Mouse (Mus musculus) ES-Bruce4 (cell line): Measurements from ENCODE around the gene Snd1. TPM values are rescaled to one million over a fixed set of nuclear protein-coding genes. Genes with fewer than 3 reads are reported as not detected.

Experiments
- H3K27ac ChIP-seq: 2 replicates; pipeline ENCODE4 v1.5.1; 2012; ENCODE audit warnings: low read length, inconsistent platforms; ENCODE audit not compliant: insufficient read depth
- H3K27me3 ChIP-seq: 2 replicates; pipeline ENCODE4 v1.6.1; 2012; ENCODE audit warnings: mild to moderate bottlenecking, low read length, inconsistent platforms; ENCODE audit not compliant: control insufficient read depth, poor library complexity, insufficient read depth, severe bottlenecking
- H3K36me3 ChIP-seq: 2 replicates; pipeline ENCODE4 v1.6.1; 2012; ENCODE audit warnings: inconsistent platforms, mild to moderate bottlenecking, low read length, moderate library complexity; ENCODE audit not compliant: control insufficient read depth, poor library complexity, insufficient read depth, severe bottlenecking
- H3K4me1 ChIP-seq: one replicate; pipeline ENCODE4 v1.8.1; 2011; ENCODE audit warnings: low read length; ENCODE audit not compliant: control insufficient read depth, insufficient read depth
- H3K4me3 ChIP-seq: 2 replicates; pipeline ENCODE4 v1.5.1; 2011; ENCODE audit warnings: low read depth, mild to moderate bottlenecking, low read length
- H3K9ac ChIP-seq: 2 replicates; pipeline ENCODE4 v1.6.1; 2012; ENCODE audit warnings: low read depth, mild to moderate bottlenecking, inconsistent platforms; ENCODE audit not compliant: poor library complexity, severe bottlenecking
- H3K9me3 ChIP-seq: replicated peaks from 2 replicates; pipeline ENCODE4 v1.6.1; 2012; ENCODE audit warnings: mild to moderate bottlenecking, low read length, inconsistent platforms; ENCODE audit not compliant: control insufficient read depth, poor library complexity, insufficient read depth, severe bottlenecking
- CTCF ChIP-seq: IDR thresholded peaks from one replicate; pipeline ENCODE4 v1.8.1; 2011; ENCODE audit warnings: low read depth, low read length
- EP300 ChIP-seq: IDR thresholded peaks from 2 replicates; pipeline ENCODE4 v1.6.1; 2011; ENCODE audit warnings: low read depth, low read length; ENCODE audit not compliant: insufficient read depth
- POLR2A ChIP-seq: IDR thresholded peaks from one replicate; pipeline ENCODE4 v1.8.1; 2011; ENCODE audit warnings: low read length; ENCODE audit not compliant: insufficient read depth
- polyA plus RNA-seq: library from polyadenylated mRNA; stranded (reverse); fragments of >200 nt; gene quantifications from 2 replicates; pipeline ENCODE4 v1.2.4, GENCODE M21; 2011; ENCODE audit warnings: low read depth; ENCODE audit not compliant: missing spikeins, insufficient read depth, insufficient read length

Gene Snd1
- polyA plus RNA-seq, 1 experiment, result 155 TPM

DNA sequence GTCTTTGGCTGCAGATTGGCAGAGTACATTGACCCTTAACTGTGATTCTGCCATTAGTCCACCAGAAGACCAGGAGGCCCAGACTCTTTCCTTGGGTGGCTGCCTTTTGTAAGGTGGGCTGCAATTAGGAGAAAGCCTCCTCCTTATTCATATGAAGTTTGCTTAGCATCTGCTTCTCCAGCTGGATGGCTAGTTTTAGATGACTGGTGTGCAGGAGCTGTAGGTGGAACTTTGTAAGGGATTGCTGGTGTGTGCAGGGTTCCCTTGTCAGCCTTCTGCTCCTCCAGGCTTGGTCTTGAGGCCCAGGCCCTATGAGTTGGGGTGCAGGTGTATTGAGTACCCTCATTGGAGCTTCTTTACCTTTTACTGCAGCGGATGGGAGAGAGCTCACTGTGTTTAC, 79.5 kb downstream of the Snd1 start:
- H3K27ac ChIP-seq, result no peak overlapping the region
- H3K27me3 ChIP-seq, result no peaks in the 10 kb centered on the region
- H3K4me1 ChIP-seq, result peaks cover 6% of the 10 kb centered on the region
- no peaks in the 10 kb centered on the region for H3K9me3 ChIP-seq
- H3K4me3 ChIP-seq, result no peak overlapping the region
- TF ChIP-seq POLR2A, result no peak
- no peak for TF ChIP-seq CTCF
- TF ChIP-seq EP300, result no peak
- H3K36me3 ChIP-seq, result peaks cover 2% of the 10 kb centered on the region; the same call in 1 of the 2 replicates
- H3K9ac ChIP-seq, result no peak overlapping the region

DNA sequence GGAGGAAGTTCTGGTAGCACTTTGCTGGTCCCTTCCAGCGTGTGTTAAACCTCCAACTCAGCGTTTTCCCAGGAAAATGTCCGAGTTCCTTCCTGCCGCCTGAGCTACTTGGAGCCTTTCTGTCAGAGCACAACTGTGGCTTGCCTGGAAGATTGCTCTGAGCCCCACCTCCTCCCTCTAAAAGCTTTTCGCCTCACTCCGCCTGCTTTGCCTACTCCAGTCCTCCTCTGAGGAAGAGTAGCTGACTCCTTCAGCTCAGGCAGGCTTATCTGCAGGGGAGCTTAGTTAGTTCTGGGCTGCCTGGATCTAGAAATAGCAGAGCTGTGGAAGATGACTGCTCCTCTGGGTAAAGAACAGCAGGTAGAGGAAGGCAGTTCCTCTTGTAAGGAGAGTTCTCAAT, 80.1 kb downstream of the Snd1 start:
- Histone ChIP-seq H3K27ac (no peak overlapping the region; the same call in 1 of the 2 replicates), H3K4me1 (peaks cover 3% of the 10 kb centered on the region), H3K36me3 (peaks cover 2% of the 10 kb centered on the region), H3K9me3 (no peaks in the 10 kb centered on the region), H3K27me3 (no peaks in the 10 kb centered on the region), H3K4me3 (no peak overlapping the region), H3K9ac (no peak overlapping the region)
- no peak for TF ChIP-seq EP300
- TF ChIP-seq CTCF, result no peak
- TF ChIP-seq POLR2A, result no peak

DNA sequence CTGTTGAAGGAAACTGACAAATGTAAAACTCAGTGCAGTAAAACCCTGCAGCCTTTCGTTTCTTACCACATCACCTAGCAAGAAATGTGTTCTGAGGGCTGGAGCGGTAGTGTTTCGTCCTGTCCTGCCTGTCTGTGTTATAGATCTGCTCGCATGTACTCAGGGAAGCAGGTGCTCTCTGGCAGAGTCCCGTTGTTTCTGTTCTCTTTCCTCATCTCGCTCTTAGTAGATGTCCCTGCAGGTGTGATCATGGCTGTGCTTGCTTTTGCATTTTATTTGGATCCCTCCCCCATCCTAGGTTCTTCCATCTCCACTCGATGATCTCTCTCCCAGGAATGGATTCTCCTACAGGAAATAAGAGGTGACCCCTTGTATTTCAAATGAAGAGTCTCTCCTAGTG, 80.5 kb downstream of the Snd1 start:
- H3K4me3 ChIP-seq, result no peak overlapping the region
- H3K27ac ChIP-seq, result no peak overlapping the region
- no peaks in the 10 kb centered on the region for H3K27me3 ChIP-seq
- peaks cover 6% of the 10 kb centered on the region for H3K36me3 ChIP-seq
- no peak for TF ChIP-seq POLR2A
- no peak for TF ChIP-seq CTCF
- TF ChIP-seq EP300, result no peak
- H3K4me1 ChIP-seq, result no peaks in the 10 kb centered on the region
- no peak overlapping the region for H3K9ac ChIP-seq
- H3K9me3 ChIP-seq, result no peaks in the 10 kb centered on the region

DNA sequence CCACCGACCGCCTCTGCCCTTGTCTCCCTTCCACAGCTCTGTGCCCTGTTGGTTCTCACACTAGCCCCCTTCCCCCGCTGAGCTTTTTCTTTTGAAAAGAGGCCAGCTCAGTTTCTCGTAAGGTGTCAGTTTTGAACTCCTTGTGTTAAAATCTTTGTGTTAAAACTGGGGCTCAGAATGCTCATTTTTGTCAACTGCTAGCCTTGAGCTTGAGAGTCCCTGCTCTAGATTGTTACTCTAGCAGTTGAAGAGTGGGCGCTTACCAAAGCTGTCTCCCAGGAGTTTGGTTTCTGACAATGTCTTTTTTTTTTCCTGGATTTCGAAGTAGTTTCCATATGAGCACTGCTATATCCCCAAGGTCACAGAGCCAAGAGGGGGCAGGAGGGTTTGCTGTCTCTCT, 82.8 kb downstream of the Snd1 start:
- no peak overlapping the region for H3K4me3 ChIP-seq
- no peaks in the 10 kb centered on the region for H3K27me3 ChIP-seq
- H3K9ac ChIP-seq, result no peak overlapping the region
- no peaks in the 10 kb centered on the region for H3K9me3 ChIP-seq
- TF ChIP-seq CTCF (no peak), EP300 (no peak), POLR2A (no peak)
- H3K27ac ChIP-seq, result no peak overlapping the region
- no peaks in the 10 kb centered on the region for H3K4me1 ChIP-seq
- peaks cover 7% of the 10 kb centered on the region; the same call in 1 of the 2 replicates for H3K36me3 ChIP-seq

DNA sequence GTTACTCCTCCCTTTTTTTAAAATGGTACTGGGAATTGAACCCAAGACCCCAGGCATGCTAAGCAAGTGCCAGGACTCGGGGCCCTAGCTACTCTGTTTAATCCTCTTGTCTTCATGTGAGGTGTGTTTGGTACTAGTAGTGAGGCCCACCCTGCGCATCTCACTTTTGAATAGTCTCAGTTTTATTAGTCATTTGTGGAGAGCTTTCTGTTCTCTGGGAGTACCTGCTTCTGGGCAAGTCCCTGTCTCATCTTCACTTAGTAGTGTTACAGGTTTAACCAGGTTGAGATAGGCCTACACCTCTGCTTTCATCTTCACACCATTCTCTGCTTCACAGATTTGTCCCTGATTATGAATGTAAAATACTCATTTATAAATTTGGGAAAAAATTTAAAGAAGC, 84.5 kb downstream of the Snd1 start:
- Histone ChIP-seq H3K27me3 (no peaks in the 10 kb centered on the region), H3K4me3 (no peak overlapping the region), H3K4me1 (no peaks in the 10 kb centered on the region), H3K9me3 (no peaks in the 10 kb centered on the region), H3K27ac (no peak overlapping the region), H3K9ac (no peak overlapping the region), H3K36me3 (peaks cover 10% of the 10 kb centered on the region; the same call in 1 of the 2 replicates)
- TF ChIP-seq CTCF (no peak), POLR2A (no peak), EP300 (no peak)

DNA sequence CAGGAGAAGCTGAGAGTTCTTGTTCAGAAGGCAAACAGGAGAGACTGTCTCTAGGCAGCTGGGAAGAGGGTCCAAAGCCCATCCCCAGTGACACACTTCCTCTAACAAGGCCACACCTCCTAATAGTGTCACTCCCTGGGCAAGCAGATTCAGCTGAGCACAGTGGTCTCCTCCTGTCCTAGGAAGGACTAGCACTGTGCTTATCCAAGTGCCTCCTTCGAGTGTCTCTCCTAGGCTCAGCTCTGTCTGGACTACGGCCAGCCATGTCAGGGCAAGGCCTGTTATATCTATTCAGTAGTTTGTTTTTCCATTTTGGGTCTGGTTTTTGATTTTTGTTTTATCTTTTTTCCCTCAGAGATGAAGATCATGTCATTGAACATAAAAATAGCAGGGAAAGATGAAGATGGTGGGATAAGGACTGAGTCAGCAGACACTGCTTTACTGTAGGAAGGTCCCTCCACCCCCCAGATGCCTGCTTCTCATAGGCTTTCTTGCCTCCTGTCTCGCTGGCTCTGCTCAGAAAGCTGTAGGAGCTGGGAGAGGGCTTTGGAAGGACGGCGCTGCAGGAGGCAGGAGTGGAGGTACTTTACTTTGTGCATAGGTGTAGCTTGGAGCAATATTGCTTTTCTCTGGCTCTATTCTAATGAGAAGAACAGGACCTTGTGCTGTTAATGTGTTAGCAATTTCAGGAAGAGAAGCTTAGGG, 86.5 kb downstream of the Snd1 start:
- H3K36me3 ChIP-seq, result peaks cover 10% of the 10 kb centered on the region; the same call in 1 of the 2 replicates
- H3K9ac ChIP-seq, result no peak overlapping the region
- H3K27me3 ChIP-seq, result no peaks in the 10 kb centered on the region
- TF ChIP-seq EP300 (no peak), POLR2A (no peak), CTCF (no peak)
- no peak overlapping the region for H3K27ac ChIP-seq
- no peak overlapping the region for H3K4me3 ChIP-seq
- no peaks in the 10 kb centered on the region for H3K4me1 ChIP-seq
- H3K9me3 ChIP-seq, result no peaks in the 10 kb centered on the region
